Mouse (Mus musculus) midbrain, embryonic 10.5 days (tissue): ENCODE measurements around the gene Glis3. TPM values are rescaled to one million over a fixed set of nuclear protein-coding genes. Genes with fewer than 3 reads are reported as not detected.

Experiments
- polyA plus RNA-seq: library from polyadenylated mRNA; unstranded; fragments of >200 nt; fragmentation: Nextera tagmentation; extraction: Ambion mirVana; gene quantifications from 2 replicates; pipeline ENCODE4 v1.2.1, GENCODE M21; 2016

Glis3 gene
- polyA plus RNA-seq, 1 experiment from 2014 or later: 4.3 TPM

Other genes with a start within 250 kb of the Glis3 start
- 0.54 and 0.66 TPM in 2 replicates for gene Slc1a1, start 155.0 kb upstream of the Glis3 start, polyA plus RNA-seq